Mouse (Mus musculus) ES-Bruce4 (cell line): ENCODE results near the gene Cep89.

Experiments used
- CTCF ChIP-seq: IDR thresholded peaks from one replicate; pipeline ENCODE4 v1.8.1; 2011; ENCODE audit warnings: low read depth, low read length
- EP300 ChIP-seq: IDR thresholded peaks from 2 replicates; pipeline ENCODE4 v1.6.1; 2011; ENCODE audit warnings: low read depth, low read length; ENCODE audit not compliant: insufficient read depth
- POLR2A ChIP-seq: IDR thresholded peaks from one replicate; pipeline ENCODE4 v1.8.1; 2011; ENCODE audit warnings: low read length; ENCODE audit not compliant: insufficient read depth

- TF ChIP-seq CTCF (no peak), POLR2A (no peak), EP300 (no peak)
These were observed 3.9 kb upstream of the Cep89 start for GRCm38 (mm10) chr7:35392935-35393334.
